Mouse (Mus musculus): ENCODE data around the gene Gli2.

Gene Gli2

DNA sequence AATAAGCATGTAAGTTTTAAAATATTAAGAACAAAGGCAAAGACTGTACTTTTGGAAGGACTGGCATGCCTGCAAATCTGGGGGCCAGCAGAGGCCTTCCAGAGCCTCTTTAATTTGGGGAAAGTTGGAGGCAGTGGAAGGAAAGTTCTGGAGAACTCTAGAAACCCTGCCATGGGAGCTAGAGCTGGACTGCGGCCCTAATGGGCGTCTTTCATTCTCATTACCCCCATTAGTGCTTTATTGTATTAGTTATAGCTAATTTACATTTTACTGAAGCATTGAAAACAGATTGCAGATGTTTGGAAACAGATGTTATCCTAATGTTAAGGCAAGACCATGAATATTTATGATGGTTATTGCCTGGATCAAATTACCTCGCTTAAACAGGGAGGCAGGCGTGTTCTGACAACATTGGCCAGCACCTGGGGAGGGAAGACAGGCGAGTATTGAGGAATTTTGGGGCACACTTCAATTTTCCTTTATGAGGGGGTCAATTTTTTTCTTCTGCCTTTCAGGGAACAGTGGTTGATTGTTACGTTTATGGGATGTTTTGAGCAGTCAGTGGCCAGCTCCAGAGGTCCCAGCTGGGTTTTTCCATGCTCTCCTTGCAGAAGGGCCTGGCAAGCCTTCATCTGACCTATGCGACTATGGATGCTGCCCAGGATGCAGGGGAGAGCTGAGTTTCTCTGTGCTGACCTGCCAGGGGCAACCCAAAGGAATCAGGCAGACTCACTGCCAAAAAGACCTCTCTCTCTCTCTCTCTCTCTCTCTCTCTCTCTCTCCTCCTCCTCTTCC, 253.9 kb downstream of the Gli2 start:
- DNase-seq (ENCODE audit: low spot score in 2 of 2) = no peak

DNA sequence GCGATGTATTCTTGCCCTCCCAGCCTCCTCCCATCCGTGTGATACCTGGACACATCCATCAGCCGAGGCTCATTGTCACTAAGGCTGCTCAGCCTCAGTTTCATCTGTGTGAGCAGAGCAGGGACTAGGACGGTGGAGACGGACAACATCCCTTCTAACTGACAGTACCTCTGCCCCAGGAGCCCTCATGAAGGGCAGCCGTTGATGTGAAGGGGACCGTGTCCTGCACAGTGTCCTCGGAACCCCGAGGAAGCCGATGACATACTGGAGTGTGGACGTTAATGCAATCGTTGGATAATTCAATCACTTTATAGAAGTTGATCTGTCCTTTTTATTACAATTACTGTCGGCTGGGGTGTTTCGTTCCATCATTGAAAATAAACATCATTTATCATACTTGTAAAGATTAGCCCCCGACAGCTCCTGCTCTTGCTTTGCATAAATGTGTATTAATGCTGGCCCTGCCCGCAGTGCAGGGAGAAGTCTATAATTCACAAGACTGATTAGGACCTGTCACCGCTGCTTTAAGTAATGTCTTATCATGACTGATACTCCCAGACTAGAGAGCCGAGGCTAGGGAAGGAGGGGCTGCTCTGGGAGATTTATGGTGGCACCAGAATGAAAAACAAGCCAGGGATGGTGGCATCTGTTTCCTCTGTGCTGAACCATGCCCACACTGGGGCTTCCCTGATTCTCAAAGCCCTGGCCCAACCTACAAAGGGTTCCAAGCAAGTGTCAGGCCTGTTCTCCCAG, 257.8 kb downstream of the Gli2 start:
- DNase-seq (ENCODE audit: low spot score in 2 of 2) = no peak

DNA sequence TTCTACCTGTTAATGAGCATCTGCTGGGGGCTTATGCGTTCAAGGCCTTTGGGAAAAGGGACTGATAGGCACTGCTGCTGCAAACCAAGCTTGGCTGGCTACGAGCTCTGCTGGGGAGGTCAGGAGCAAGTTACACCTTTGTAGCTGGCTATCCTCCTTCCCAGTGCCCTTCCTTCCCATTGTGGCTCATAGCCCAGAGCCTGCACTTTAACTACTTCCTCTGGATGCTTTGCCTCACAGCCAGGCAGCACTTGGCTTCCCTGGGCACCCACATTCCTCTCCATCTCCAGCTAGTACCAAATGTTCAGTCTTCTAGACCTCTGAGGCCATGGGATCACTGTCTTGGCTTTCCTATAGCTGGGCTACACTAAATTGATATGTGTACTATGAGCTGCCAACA, 263.5 kb downstream of the Gli2 start:
- DNase-seq (ENCODE audit: low spot score in 2 of 2) = no peak

DNA sequence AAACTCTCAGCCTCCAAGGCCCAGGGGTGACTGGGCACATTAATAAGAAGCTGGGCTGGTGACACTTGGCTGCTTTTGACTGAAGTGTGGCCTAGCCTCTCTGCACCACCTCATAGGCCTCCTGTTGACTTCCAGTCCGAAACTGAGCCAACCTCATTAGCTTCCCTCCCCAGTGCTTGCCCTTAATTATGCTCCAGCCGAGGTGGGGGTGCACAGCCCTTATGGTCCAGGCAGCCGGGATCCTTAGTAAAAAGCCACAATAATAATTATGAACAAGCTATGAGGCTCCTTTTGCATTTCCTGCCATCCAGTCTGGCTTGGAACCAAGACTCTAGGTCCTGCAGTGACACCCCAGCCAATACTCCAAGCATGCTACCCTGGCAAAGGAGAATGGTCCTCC, 264.0 kb downstream of the Gli2 start:
- no peak for DNase-seq (ENCODE audit: low spot score in 2 of 2)

DNA sequence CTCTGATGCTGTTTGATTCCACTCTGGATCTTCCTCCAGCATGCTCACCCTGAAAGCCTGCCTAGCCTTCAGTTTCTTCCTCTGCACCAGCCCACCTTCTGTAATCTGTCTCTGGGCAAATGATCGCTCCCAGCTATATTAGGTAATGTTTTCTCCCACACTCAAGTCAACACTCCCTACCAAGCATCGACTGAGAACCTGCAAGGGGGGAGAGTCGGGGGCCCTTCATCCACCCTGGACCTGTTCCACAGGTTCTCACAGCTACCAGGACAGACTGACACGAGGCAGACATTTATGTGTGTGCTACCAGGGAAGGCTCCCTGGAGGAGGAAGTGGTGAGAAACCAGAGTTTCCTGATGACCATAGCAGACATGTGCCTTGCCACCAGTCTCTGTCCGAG, 264.6 kb downstream of the Gli2 start:
- no peak for DNase-seq (ENCODE audit: low spot score in 2 of 2)

DNA sequence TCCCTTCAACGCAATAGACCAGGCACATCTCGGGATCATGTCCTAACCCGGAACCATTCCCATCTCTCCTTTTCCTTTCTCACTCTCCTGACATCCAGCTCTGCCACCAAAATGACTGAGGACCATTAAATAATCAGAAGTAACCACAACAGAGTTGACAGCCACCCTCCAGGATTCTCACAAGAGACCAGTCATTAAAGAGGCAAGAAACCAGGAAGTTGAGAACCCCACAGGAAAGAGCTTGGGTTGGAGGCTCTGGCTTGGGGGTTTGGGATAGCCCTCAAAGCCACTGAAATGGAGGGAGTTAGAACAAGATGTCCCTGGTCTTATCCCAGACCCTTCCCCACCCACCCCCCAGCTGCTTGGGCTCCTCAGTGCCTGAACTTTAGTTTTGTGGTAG, 265.9 kb downstream of the Gli2 start:
- DNase-seq (ENCODE audit: low spot score in 2 of 2) = no peak
